Mouse (Mus musculus): ENCODE results near the gene Rassf5.
A peak's percentile ranks its signal among the peaks of the same experiment; 100 is the strongest.

GRCm38 (mm10) chr1:131269797-131270578 is 24.9 kb upstream of the Rassf5 start:
- TF ChIP-seq POLR2A (IDR thresholded peaks at IDR 0.05; ENCODE audit: borderline replicate concordance, insufficient read depth, low read length) (no peak), CTCF (IDR thresholded peaks at IDR 0.05; ENCODE audit: borderline replicate concordance, insufficient read depth, low read depth, low read length) (peak; percentile 85)

All from cerebellum, adult 2 months (tissue).